8 mouse cellular contexts compared by ENCODE assay signal in genomic region chr1:170884978-170885561, GRCm38 (mm10). TPM values are rescaled to one million over a fixed set of nuclear protein-coding genes. Genes with fewer than 3 reads are reported as not detected.
DNase-seq lines count a peak whose midpoint lies in the region; ATAC-seq and TF ChIP-seq lines count a peak whose summit lies in the region.

Gene Gm26620 (plus strand): TSS chr1:170885065.
Gene Dusp12 (minus strand): TSS chr1:170885540.

- WGBS in forebrain, embryonic 14.5 days = under 1% methylated on average over 46 of the region's 46 CpGs
- 3% methylated on average over 43 of the region's 46 CpGs for WGBS in liver, postnatal 0 days (ENCODE audit: insufficient replicate concordance)
- WGBS in neural tube, embryonic 13.5 days = 1% methylated on average over 46 of the region's 46 CpGs

- H3K27ac ChIP-seq in ES-E14 (ENCODE audit: insufficient read depth, low read depth, low read length, poor library complexity, severe bottlenecking) = peak within 1 kb of the TSS; percentile 45; the same call in 1 of the 2 replicates
- peak within 1 kb of the TSS; percentile 78 for H3K27ac ChIP-seq in forebrain, embryonic 14.5 days (ENCODE audit: low read depth, low read length)
- peak within 1 kb of the TSS; percentile 90 for H3K27ac ChIP-seq in liver, postnatal 0 days (ENCODE audit: low read depth)
- peak within 1 kb of the TSS; percentile 91 for H3K27ac ChIP-seq in neural tube, embryonic 13.5 days (replicated peaks)

- TF ChIP-seq CTCF in liver, postnatal 0 days (IDR thresholded peaks at IDR 0.05; ENCODE audit: low read depth) = peak; percentile 77

- peaks cover 2% of the 10 kb centered on the region for H3K36me3 ChIP-seq in ES-E14 (ENCODE audit: control insufficient read depth, insufficient read depth, low read length, poor library complexity, severe bottlenecking)
- peaks cover 8% of the 10 kb centered on the region for H3K36me3 ChIP-seq in forebrain, embryonic 14.5 days (ENCODE audit: control insufficient read depth, insufficient read depth, low read length)
- peaks cover 5% of the 10 kb centered on the region for H3K36me3 ChIP-seq in liver, postnatal 0 days (replicated peaks; ENCODE audit: insufficient read depth, low read length)
- H3K36me3 ChIP-seq in neural tube, embryonic 13.5 days = peaks cover 17% of the 10 kb centered on the region

- H3K9ac ChIP-seq in ES-E14 (ENCODE audit: insufficient read depth, low read depth, low read length, poor library complexity, severe bottlenecking) = peak within 1 kb of the TSS; percentile 96
- H3K9ac ChIP-seq in forebrain, embryonic 14.5 days (ENCODE audit: low read length) = peak within 1 kb of the TSS; percentile 93
- peak within 1 kb of the TSS; percentile 88 for H3K9ac ChIP-seq in liver, postnatal 0 days (replicated peaks)
- H3K9ac ChIP-seq in neural tube, embryonic 13.5 days = peak within 1 kb of the TSS; percentile 94

- in situ Hi-C loops in ES-E14 (cut with MboI; ENCODE audit: low sequenced_read_pairs in 2 of 2, unreplicated experiment in 2 of 2) = loop anchor here (25.0 kb wide), 2 partner anchors 102 to 352 kb away; partner anchors contain the start of genes Apoa2 (in 1 of the 2), Fcer1g (in 1 of the 2) and Fcgr2b (in 1 of the 2)

- peak; percentile 40; the same call in 1 of the 2 replicates for TF ChIP-seq EP300 in liver, postnatal 0 days (IDR thresholded peaks at IDR 0.05; ENCODE audit: low read depth)

- intact Hi-C loops in heart, postnatal 10 days (cut with DNase I) = no loop called here

- ATAC-seq in forebrain, embryonic 14.5 days = peak; percentile 96
- ATAC-seq in liver, postnatal 0 days = peak; percentile 90
- peak; percentile 93 for ATAC-seq in neural tube, embryonic 13.5 days (ENCODE audit: low read depth)

- H3K4me2 ChIP-seq in forebrain, embryonic 14.5 days (ENCODE audit: low read length) = peak within 1 kb of the TSS; percentile 78
- H3K4me2 ChIP-seq in liver, postnatal 0 days (ENCODE audit: low read depth, low read length) = peak within 1 kb of the TSS; percentile 84
- peak within 1 kb of the TSS; percentile 64 for H3K4me2 ChIP-seq in neural tube, embryonic 13.5 days

- peak; percentile 80 for DNase-seq in ES-E14 (ENCODE audit: low read depth, low spot score)
- peak; percentile 85 for DNase-seq in cerebellum, adult 11-12 months
- DNase-seq in forebrain, embryonic 14.5 days (ENCODE audit: low spot score) = peak; percentile 96
- peak; percentile 87 to 88 for DNase-seq in heart, postnatal 10 days
- peak; percentile 91 for DNase-seq in layer of hippocampus, adult 11-12 months (ENCODE audit: low spot score)
- peak; percentile 88 for DNase-seq in liver, postnatal 0 days
- peak; percentile 94 for DNase-seq in telencephalon, adult 2 months (ENCODE audit: low read depth, low spot score)

- no peaks in the 10 kb centered on the region for H3K27me3 ChIP-seq in forebrain, embryonic 14.5 days (replicated peaks; ENCODE audit: control insufficient read depth, insufficient read depth, low read length)
- no peaks in the 10 kb centered on the region for H3K27me3 ChIP-seq in liver, postnatal 0 days (ENCODE audit: insufficient read depth, low read length)
- no peaks in the 10 kb centered on the region for H3K27me3 ChIP-seq in neural tube, embryonic 13.5 days

- H3K4me3 ChIP-seq in ES-E14 (ENCODE audit: insufficient read depth in 1 of 2, low read depth in 1 of 2, low read length in 2 of 2, poor library complexity in 1 of 2, severe bottlenecking in 1 of 2) = peak within 1 kb of the TSS; percentile 95 to 98
- peak within 1 kb of the TSS; percentile 93 for H3K4me3 ChIP-seq in forebrain, embryonic 14.5 days (ENCODE audit: low read depth, low read length)
- peak within 1 kb of the TSS; percentile 93 for H3K4me3 ChIP-seq in liver, postnatal 0 days (ENCODE audit: low read depth, low read length)
- H3K4me3 ChIP-seq in neural tube, embryonic 13.5 days = peak within 1 kb of the TSS; percentile 97

- peaks cover 3 to 4% of the 10 kb centered on the region in 2 experiments; a peak in 3 of 4 replicates for H3K4me1 ChIP-seq in ES-E14 (ENCODE audit: control insufficient read depth in 2 of 2, insufficient read depth in 2 of 2, low read length in 2 of 2, poor library complexity in 1 of 2)
- peaks cover 7% of the 10 kb centered on the region; the same call in 1 of the 2 replicates for H3K4me1 ChIP-seq in forebrain, embryonic 14.5 days (ENCODE audit: control insufficient read depth, insufficient read depth, low read length)
- peaks cover 6% of the 10 kb centered on the region for H3K4me1 ChIP-seq in liver, postnatal 0 days (ENCODE audit: insufficient read depth)
- H3K4me1 ChIP-seq in neural tube, embryonic 13.5 days (replicated peaks) = peaks cover 21% of the 10 kb centered on the region

- no peaks in the 10 kb centered on the region for H3K9me3 ChIP-seq in ES-E14 (ENCODE audit: control insufficient read depth, insufficient read depth, low read depth, low read length)
- no peaks in the 10 kb centered on the region for H3K9me3 ChIP-seq in forebrain, embryonic 14.5 days (replicated peaks; ENCODE audit: control insufficient read depth, low read length)
- no peaks in the 10 kb centered on the region for H3K9me3 ChIP-seq in liver, postnatal 0 days (ENCODE audit: low read length)
- H3K9me3 ChIP-seq in neural tube, embryonic 13.5 days = no peaks in the 10 kb centered on the region

TF ChIP-seq in ES-E14, 5 proteins besides CTCF, POLR2A, EP300 and RAD21:
- 0 out of 2 replicates have a peak, but pooled peaks have one; percentile 39 for TF ChIP-seq HCFC1 (IDR thresholded peaks at IDR 0.05; ENCODE audit: borderline replicate concordance, insufficient read depth, low read length)
- no peak for TF ChIP-seq CHD2 (IDR thresholded peaks at IDR 0.05; ENCODE audit: low read depth, low read length)

RNA-seq across cellular contexts. Expression of gene Gm26620, which starts in this region (rescaled TPM):
- total RNA-seq in ES-E14 (2012; rRNA removed) = 2.8 and 3.5 TPM in 2 replicates
- 0.29 and 0.64 TPM in 2 replicates for polyA plus RNA-seq in forebrain, embryonic 14.5 days (2014; fragmentation: Nextera tagmentation; extraction: Ambion mirVana)
- total RNA-seq in heart, postnatal 10 days (2021) = under 1 TPM; 0.55 to 0.67 TPM
- 0.97 and 1.7 TPM in 2 replicates for polyA plus RNA-seq in liver, postnatal 0 days (2015; fragmentation: Nextera tagmentation; extraction: Ambion mirVana)
- polyA plus RNA-seq in neural tube, embryonic 13.5 days (2015; fragmentation: Nextera tagmentation; extraction: Ambion mirVana) = 0.50 and 0.55 TPM in 2 replicates

RNA-seq across cellular contexts. Expression of gene Dusp12, which starts in this region (rescaled TPM):
- total RNA-seq in ES-E14 (2012; rRNA removed) = 35.0 and 47.6 TPM in 2 replicates
- polyA plus RNA-seq in forebrain, embryonic 14.5 days (2014; fragmentation: Nextera tagmentation; extraction: Ambion mirVana) = 36.8 and 39.7 TPM in 2 replicates
- 10 to 100 TPM in 1 of 2 experiments, 1 to 10 TPM in 1; 8.7 to 13.1 TPM for total RNA-seq in heart, postnatal 10 days (2021)
- polyA plus RNA-seq in liver, postnatal 0 days (2015; fragmentation: Nextera tagmentation; extraction: Ambion mirVana) = 26.1 and 29.1 TPM in 2 replicates
- polyA plus RNA-seq in neural tube, embryonic 13.5 days (2015; fragmentation: Nextera tagmentation; extraction: Ambion mirVana) = 39.5 and 45.3 TPM in 2 replicates

Comparison
In these comparisons a context has a peak if more than half of its experiments do, and no peak if none do; other contexts are left out.
1. Peak in every context shown above with its lines: DNase-seq, ATAC-seq, H3K4me3 ChIP-seq and H3K27ac ChIP-seq.